Mouse (Mus musculus): Measurements from ENCODE around the gene Gm20517. TPM values are rescaled to one million over a fixed set of nuclear protein-coding genes. Genes with fewer than 3 reads are reported as not detected.
"Not testable (repeated sequence)": the region's sequence is repeated elsewhere in the genome, so short reads cannot be mapped to it uniquely, and the experiment has no call there.

The Gm20517 gene
- polyA plus RNA-seq, 1 experiment from 2014 or later, result 1.3 TPM

- Histone ChIP-seq H3K4me1 (ENCODE audit: control insufficient read depth, insufficient read depth, low read length) (peaks cover 24% of the 10 kb centered on the region), H3K36me3 (ENCODE audit: control insufficient read depth, insufficient read depth, low read length) (peaks cover 16% of the 10 kb centered on the region; the same call in 1 of the 2 replicates)
- ATAC-seq (ENCODE audit: insufficient number of reproducible peaks, low FRiP score, low TSS enrichment, low read depth); H3K4me3 ChIP-seq (ENCODE audit: low read depth, low read length); DNase-seq (ENCODE audit: low spot score); H3K9me3 ChIP-seq (ENCODE audit: control insufficient read depth, low read length); H3K4me2 ChIP-seq (ENCODE audit: low read depth, severe bottlenecking); H3K9ac ChIP-seq (ENCODE audit: low read length); H3K27me3 ChIP-seq (ENCODE audit: control insufficient read depth, insufficient read depth, low read length); H3K27ac ChIP-seq (replicated peaks; ENCODE audit: low read depth, low read length): not testable (repeated sequence)
- 87% methylated on average over 10 of the region's 10 CpGs for WGBS
These were observed 12.6 kb upstream of the Gm20517 start for GRCm38 (mm10) chr17:47598580-47599304.

DNA sequence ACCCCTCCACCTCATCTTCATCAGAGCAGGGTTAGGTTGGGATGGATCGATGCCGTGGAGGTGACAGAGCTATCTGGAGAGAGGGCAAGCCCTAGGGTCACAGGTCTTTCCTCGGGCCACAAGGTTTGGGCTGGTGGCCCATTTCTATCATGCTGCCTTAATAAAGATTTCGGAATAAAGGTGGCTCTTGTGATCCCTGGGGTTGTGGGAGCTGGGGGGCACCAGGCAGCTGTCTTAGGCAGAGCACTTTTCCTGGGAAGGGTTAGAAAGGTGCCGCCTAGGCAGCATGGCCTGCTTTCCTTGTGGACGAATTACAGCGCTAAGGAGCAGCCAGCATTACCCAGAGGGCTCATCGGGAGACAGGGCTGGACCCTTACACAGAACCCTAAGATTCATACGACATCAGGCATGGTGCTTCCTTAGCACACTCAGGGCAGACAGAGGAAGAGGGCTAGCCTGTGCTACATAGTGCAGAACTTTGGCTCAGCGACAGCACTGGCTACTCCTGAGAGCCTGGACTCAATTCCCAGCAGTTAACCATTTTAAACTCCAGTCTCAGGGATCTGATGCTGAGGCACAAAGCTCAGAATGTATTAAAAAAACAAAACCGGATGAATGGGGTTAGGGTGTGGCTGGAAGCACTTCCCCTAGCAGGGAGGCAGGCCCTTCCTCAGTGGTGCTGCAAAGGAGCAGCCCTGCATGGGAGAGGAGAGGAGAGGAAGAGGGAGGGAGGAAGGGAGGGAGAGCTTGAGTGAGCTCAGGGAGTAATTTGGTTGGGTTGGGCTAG lies 11.7 kb upstream of the Gm20517 start:
- Histone ChIP-seq H3K4me3 (ENCODE audit: low read depth, low read length) (no peak overlapping the region), H3K27ac (replicated peaks; ENCODE audit: low read depth, low read length) (no peak overlapping the region), H3K4me2 (ENCODE audit: low read depth, severe bottlenecking) (no peak overlapping the region), H3K36me3 (ENCODE audit: control insufficient read depth, insufficient read depth, low read length) (peaks cover 23% of the 10 kb centered on the region), H3K27me3 (ENCODE audit: control insufficient read depth, insufficient read depth, low read length) (no peaks in the 10 kb centered on the region), H3K4me1 (ENCODE audit: control insufficient read depth, insufficient read depth, low read length) (peaks cover 24% of the 10 kb centered on the region), H3K9ac (ENCODE audit: low read length) (no peak overlapping the region), H3K9me3 (ENCODE audit: control insufficient read depth, low read length) (no peaks in the 10 kb centered on the region)
- ATAC-seq (ENCODE audit: insufficient number of reproducible peaks, low FRiP score, low TSS enrichment, low read depth), result no peak
- no peak for DNase-seq (ENCODE audit: low spot score)
- 79% methylated on average over 11 of the region's 11 CpGs for WGBS

DNA sequence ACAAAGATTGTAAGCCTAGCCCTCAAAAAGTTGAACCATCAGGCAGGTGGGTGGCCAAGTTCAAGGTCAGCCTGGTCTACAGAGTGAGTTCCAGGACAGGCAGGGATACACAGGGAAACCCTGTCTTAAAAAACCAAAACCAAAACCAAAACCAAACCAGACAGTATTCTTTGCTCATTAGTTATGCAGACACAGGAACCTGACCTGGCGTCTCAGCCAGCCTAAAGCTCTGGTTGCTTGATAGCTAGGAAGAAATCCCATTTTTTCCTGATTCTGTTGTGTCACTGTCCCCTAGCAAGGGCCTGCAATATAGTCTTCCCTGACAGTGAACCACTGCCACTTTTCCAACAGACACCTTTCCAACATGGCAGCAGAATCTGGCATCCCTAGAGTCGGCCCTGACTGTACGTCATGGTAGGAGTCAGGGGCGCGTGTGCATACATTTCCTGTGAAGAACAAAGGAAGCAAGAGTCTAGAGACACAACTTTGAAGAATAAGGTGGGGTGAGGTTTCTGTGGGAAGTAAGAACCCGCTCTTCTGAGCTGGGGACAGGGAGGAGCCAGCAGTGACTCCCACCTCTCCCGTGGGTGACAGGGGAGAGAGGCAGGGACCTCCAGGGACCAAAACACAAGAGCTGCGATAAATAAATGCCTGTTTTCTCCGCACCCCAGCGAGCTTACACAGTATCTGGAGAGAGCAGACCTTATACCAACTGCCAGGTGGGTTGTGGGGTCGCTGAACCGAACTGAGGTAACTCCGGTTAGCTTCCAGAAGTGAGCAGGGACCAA lies 10.6 kb upstream of the Gm20517 start:
- no peak for DNase-seq (ENCODE audit: low spot score)
- no peak overlapping the region for H3K27ac ChIP-seq (replicated peaks; ENCODE audit: low read depth, low read length)
- no peak overlapping the region for H3K4me3 ChIP-seq (ENCODE audit: low read depth, low read length)
- no peaks in the 10 kb centered on the region for H3K27me3 ChIP-seq (ENCODE audit: control insufficient read depth, insufficient read depth, low read length)
- H3K36me3 ChIP-seq (ENCODE audit: control insufficient read depth, insufficient read depth, low read length), result peaks cover 25% of the 10 kb centered on the region
- no peak overlapping the region for H3K9ac ChIP-seq (ENCODE audit: low read length)
- H3K4me1 ChIP-seq (ENCODE audit: control insufficient read depth, insufficient read depth, low read length), result peaks cover 17% of the 10 kb centered on the region
- ATAC-seq (ENCODE audit: insufficient number of reproducible peaks, low FRiP score, low TSS enrichment, low read depth), result no peak
- H3K4me2 ChIP-seq (ENCODE audit: low read depth, severe bottlenecking), result no peak overlapping the region
- no peaks in the 10 kb centered on the region for H3K9me3 ChIP-seq (ENCODE audit: control insufficient read depth, low read length)
- WGBS, result 91% methylated on average over 13 of the region's 13 CpGs

DNA sequence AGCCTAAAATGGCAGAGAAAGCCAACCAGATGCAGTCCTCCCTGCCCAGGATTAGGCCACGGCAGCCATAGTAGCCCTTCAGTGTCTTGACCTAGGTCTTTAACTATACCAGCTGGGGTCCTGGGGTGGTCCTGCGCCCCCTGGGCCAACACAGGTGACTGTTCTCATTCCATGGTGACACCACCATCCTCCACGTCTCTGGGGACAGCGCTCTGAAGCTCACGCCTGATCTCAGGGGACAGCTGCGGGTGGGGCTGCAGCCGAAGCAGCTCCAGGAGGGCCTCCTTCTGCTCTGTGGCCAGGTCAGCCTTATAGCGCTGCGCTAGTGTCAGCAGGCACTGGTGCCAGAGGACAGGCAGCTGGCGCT lies 10.0 kb upstream of the Gm20517 start:
- H3K27ac ChIP-seq (replicated peaks; ENCODE audit: low read depth, low read length), result no peak overlapping the region
- H3K4me3 ChIP-seq (ENCODE audit: low read depth, low read length), result no peak overlapping the region
- H3K27me3 ChIP-seq (ENCODE audit: control insufficient read depth, insufficient read depth, low read length), result no peaks in the 10 kb centered on the region
- H3K9ac ChIP-seq (ENCODE audit: low read length), result no peak overlapping the region
- H3K4me1 ChIP-seq (ENCODE audit: control insufficient read depth, insufficient read depth, low read length), result peaks cover 12% of the 10 kb centered on the region
- no peak overlapping the region for H3K4me2 ChIP-seq (ENCODE audit: low read depth, severe bottlenecking)
- no peak for DNase-seq (ENCODE audit: low spot score)
- H3K9me3 ChIP-seq (ENCODE audit: control insufficient read depth, low read length), result no peaks in the 10 kb centered on the region
- 93% methylated on average over 10 of the region's 10 CpGs for WGBS
- H3K36me3 ChIP-seq (ENCODE audit: control insufficient read depth, insufficient read depth, low read length), result peaks cover 25% of the 10 kb centered on the region
- no peak for ATAC-seq (ENCODE audit: insufficient number of reproducible peaks, low FRiP score, low TSS enrichment, low read depth)

DNA sequence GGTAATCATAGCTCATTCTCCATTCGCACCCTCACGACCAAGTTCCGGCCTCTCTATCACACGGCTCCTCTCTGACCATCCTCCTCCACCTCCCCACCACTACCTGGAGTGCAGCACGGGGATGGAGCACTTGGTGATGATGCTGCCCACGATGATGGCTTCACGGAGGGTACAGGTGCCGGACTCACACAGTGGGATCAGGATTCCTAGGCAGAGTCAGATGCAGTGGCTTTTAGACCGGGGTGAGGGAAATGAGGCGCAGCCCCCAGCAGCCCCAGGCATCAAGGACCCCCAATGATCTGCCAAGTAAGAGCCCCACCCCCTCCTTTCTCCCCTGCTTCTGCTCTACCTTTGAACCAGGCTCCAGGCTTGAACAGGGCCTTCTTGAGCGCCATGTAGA lies 9.1 kb upstream of the Gm20517 start:
- ATAC-seq (ENCODE audit: insufficient number of reproducible peaks, low FRiP score, low TSS enrichment, low read depth) (no peak), DNase-seq (ENCODE audit: low spot score) (no peak)
- H3K36me3 ChIP-seq (ENCODE audit: control insufficient read depth, insufficient read depth, low read length), result peaks cover 26% of the 10 kb centered on the region
- no peak overlapping the region for H3K4me2 ChIP-seq (ENCODE audit: low read depth, severe bottlenecking)
- H3K27me3 ChIP-seq (ENCODE audit: control insufficient read depth, insufficient read depth, low read length), result no peaks in the 10 kb centered on the region
- H3K4me1 ChIP-seq (ENCODE audit: control insufficient read depth, insufficient read depth, low read length), result peaks cover 2% of the 10 kb centered on the region
- H3K9me3 ChIP-seq (ENCODE audit: control insufficient read depth, low read length), result no peaks in the 10 kb centered on the region
- 96% methylated on average over 11 of the region's 11 CpGs for WGBS
- H3K9ac ChIP-seq (ENCODE audit: low read length), result no peak overlapping the region
- no peak overlapping the region for H3K4me3 ChIP-seq (ENCODE audit: low read depth, low read length)
- H3K27ac ChIP-seq (replicated peaks; ENCODE audit: low read depth, low read length), result no peak overlapping the region

- H3K4me2 ChIP-seq (ENCODE audit: low read depth, severe bottlenecking), result no peak overlapping the region
- H3K27ac ChIP-seq (replicated peaks; ENCODE audit: low read depth, low read length), result no peak overlapping the region
- no peak overlapping the region for H3K9ac ChIP-seq (ENCODE audit: low read length)
- ATAC-seq (ENCODE audit: insufficient number of reproducible peaks, low FRiP score, low TSS enrichment, low read depth) (no peak), DNase-seq (ENCODE audit: low spot score) (no peak)
- no peak overlapping the region for H3K4me3 ChIP-seq (ENCODE audit: low read depth, low read length)
- H3K27me3 ChIP-seq (ENCODE audit: control insufficient read depth, insufficient read depth, low read length), result no peaks in the 10 kb centered on the region
- H3K4me1 ChIP-seq (ENCODE audit: control insufficient read depth, insufficient read depth, low read length), result no peaks in the 10 kb centered on the region; the same call in 1 of the 2 replicates
- 79% methylated on average over 5 of the region's 5 CpGs for WGBS
- no peaks in the 10 kb centered on the region for H3K9me3 ChIP-seq (ENCODE audit: control insufficient read depth, low read length)
- peaks cover 20% of the 10 kb centered on the region for H3K36me3 ChIP-seq (ENCODE audit: control insufficient read depth, insufficient read depth, low read length)
These were observed 5.2 kb upstream of the Gm20517 start for GRCm38 (mm10) chr17:47606220-47606619.

- no peak overlapping the region for H3K4me3 ChIP-seq (ENCODE audit: low read depth, low read length)
- no peaks in the 10 kb centered on the region for H3K27me3 ChIP-seq (ENCODE audit: control insufficient read depth, insufficient read depth, low read length)
- DNase-seq (ENCODE audit: low spot score) (no peak), ATAC-seq (ENCODE audit: insufficient number of reproducible peaks, low FRiP score, low TSS enrichment, low read depth) (no peak)
- no peak overlapping the region for H3K4me2 ChIP-seq (ENCODE audit: low read depth, severe bottlenecking)
- no peak overlapping the region for H3K9ac ChIP-seq (ENCODE audit: low read length)
- H3K9me3 ChIP-seq (ENCODE audit: control insufficient read depth, low read length), result no peaks in the 10 kb centered on the region
- H3K27ac ChIP-seq (replicated peaks; ENCODE audit: low read depth, low read length), result no peak overlapping the region
- peaks cover 3% of the 10 kb centered on the region; the same call in 1 of the 2 replicates for H3K4me1 ChIP-seq (ENCODE audit: control insufficient read depth, insufficient read depth, low read length)
- H3K36me3 ChIP-seq (ENCODE audit: control insufficient read depth, insufficient read depth, low read length), result peaks cover 12% of the 10 kb centered on the region
- WGBS, result 95% methylated on average over 4 of the region's 4 CpGs
These were observed 2.2 kb upstream of the Gm20517 start for GRCm38 (mm10) chr17:47609182-47609581.

DNA sequence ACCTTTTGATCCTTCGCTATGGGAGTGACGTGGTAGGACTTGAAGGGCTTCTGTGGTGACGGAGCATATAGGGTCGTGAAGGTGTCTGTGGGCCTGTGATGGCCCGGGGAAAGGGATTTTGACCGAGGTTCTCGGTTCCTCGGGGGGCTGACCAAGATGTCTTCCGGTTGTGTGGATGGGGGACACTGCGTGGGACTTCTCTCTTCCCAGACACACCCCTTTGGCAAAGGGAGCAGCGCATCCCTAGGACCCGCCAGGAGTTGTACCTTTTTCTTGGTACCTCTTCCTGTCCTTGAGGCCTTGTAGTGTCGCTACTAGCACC lies 233 bp downstream of the Gm20517 start:
- 0% methylated on average over 13 of the region's 13 CpGs for WGBS
- Histone ChIP-seq H3K36me3 (ENCODE audit: control insufficient read depth, insufficient read depth, low read length) (peaks cover 9% of the 10 kb centered on the region), H3K9ac (ENCODE audit: low read length) (peak overlapping the region; percentile 73), H3K27me3 (ENCODE audit: control insufficient read depth, insufficient read depth, low read length) (no peaks in the 10 kb centered on the region), H3K9me3 (ENCODE audit: control insufficient read depth, low read length) (no peaks in the 10 kb centered on the region), H3K4me2 (ENCODE audit: low read depth, severe bottlenecking) (peak overlapping the region; percentile 74), H3K27ac (replicated peaks; ENCODE audit: low read depth, low read length) (no peak overlapping the region), H3K4me3 (ENCODE audit: low read depth, low read length) (peak overlapping the region; percentile 74), H3K4me1 (ENCODE audit: control insufficient read depth, insufficient read depth, low read length) (peaks cover 3% of the 10 kb centered on the region; the same call in 1 of the 2 replicates)
- ATAC-seq (ENCODE audit: insufficient number of reproducible peaks, low FRiP score, low TSS enrichment, low read depth) (no peak), DNase-seq (ENCODE audit: low spot score) (no peak)

All from limb, embryonic 11.5 days (tissue).